Mouse (Mus musculus): Measurements from ENCODE around the gene Nfs1. TPM values are rescaled to one million over a fixed set of nuclear protein-coding genes. Genes with fewer than 3 reads are reported as not detected.

The Nfs1 gene
- polyA plus RNA-seq, 1 experiment = 42.8 TPM

GRCm38 (mm10) chr2:156080391-156080790 is 63.6 kb downstream of the Nfs1 start:
- H3K36me3 ChIP-seq (ENCODE audit: control insufficient read depth, insufficient read depth) = peaks cover 13% of the 10 kb centered on the region
- no peak overlapping the region for H3K4me3 ChIP-seq
- no peak overlapping the region for H3K4me2 ChIP-seq (ENCODE audit: low read depth)
- peaks cover 32% of the 10 kb centered on the region for H3K79me2 ChIP-seq (ENCODE audit: control insufficient read depth, insufficient read depth)
- no peak for TF ChIP-seq TCF12 (IDR thresholded peaks at IDR 0.05; ENCODE audit: insufficient read depth, poor library complexity, severe bottlenecking)
- TF ChIP-seq REST (IDR thresholded peaks at IDR 0.05; ENCODE audit: insufficient read depth, insufficient read length) = no peak
- no peak for TF ChIP-seq E2F4 (IDR thresholded peaks at IDR 0.05; ENCODE audit: insufficient read depth)
- no peak for TF ChIP-seq TCF3 (IDR thresholded peaks at IDR 0.05; ENCODE audit: insufficient read length, low read depth)
- no peak for TF ChIP-seq POLR2A (IDR thresholded peaks at IDR 0.05; ENCODE audit: insufficient read length, low read depth)
- TF ChIP-seq USF1 (IDR thresholded peaks at IDR 0.05; ENCODE audit: low read depth) = no peak
- no peak for TF ChIP-seq MAX (IDR thresholded peaks at IDR 0.05; ENCODE audit: low read depth)
- TF ChIP-seq POLR2AphosphoS2 (IDR thresholded peaks at IDR 0.05; ENCODE audit: insufficient read length, low read depth) = no peak
- no peak for TF ChIP-seq MYOG (IDR thresholded peaks at IDR 0.05; ENCODE audit: control insufficient read depth in 1 of 3, insufficient read depth in 1 of 3, insufficient read length in 2 of 3, low read depth in 2 of 3)
- no peak for TF ChIP-seq SRF (IDR thresholded peaks at IDR 0.05; ENCODE audit: control insufficient read depth, insufficient read length, low read depth)
- H3K27me3 ChIP-seq (ENCODE audit: control insufficient read depth, insufficient read depth, insufficient read length) = no peaks in the 10 kb centered on the region
- no peak overlapping the region for H3ac ChIP-seq (ENCODE audit: control insufficient read depth, insufficient read length)

GRCm38 (mm10) chr2:156079674-156080073 is 64.3 kb downstream of the Nfs1 start:
- Histone ChIP-seq H3K79me2 (ENCODE audit: control insufficient read depth, insufficient read depth) (peaks cover 32% of the 10 kb centered on the region), H3ac (ENCODE audit: control insufficient read depth, insufficient read length) (no peak overlapping the region), H3K4me2 (ENCODE audit: low read depth) (no peak overlapping the region), H3K36me3 (ENCODE audit: control insufficient read depth, insufficient read depth) (peaks cover 14% of the 10 kb centered on the region), H3K4me3 (no peak overlapping the region), H3K27me3 (ENCODE audit: control insufficient read depth, insufficient read depth, insufficient read length) (no peaks in the 10 kb centered on the region)
- TF ChIP-seq SRF (IDR thresholded peaks at IDR 0.05; ENCODE audit: control insufficient read depth, insufficient read length, low read depth) = no peak
- TF ChIP-seq TCF3 (IDR thresholded peaks at IDR 0.05; ENCODE audit: insufficient read length, low read depth) = no peak
- no peak for TF ChIP-seq POLR2AphosphoS2 (IDR thresholded peaks at IDR 0.05; ENCODE audit: insufficient read length, low read depth)
- TF ChIP-seq REST (IDR thresholded peaks at IDR 0.05; ENCODE audit: insufficient read depth, insufficient read length) = no peak
- no peak for TF ChIP-seq CEBPB (IDR thresholded peaks at IDR 0.05; ENCODE audit: insufficient read depth, poor library complexity, severe bottlenecking)
- TF ChIP-seq POLR2A (IDR thresholded peaks at IDR 0.05; ENCODE audit: insufficient read length, low read depth) = no peak
- TF ChIP-seq TCF12 (IDR thresholded peaks at IDR 0.05; ENCODE audit: insufficient read depth, poor library complexity, severe bottlenecking) = no peak
- TF ChIP-seq USF1 (IDR thresholded peaks at IDR 0.05; ENCODE audit: low read depth) = no peak
- TF ChIP-seq MYOD1 (IDR thresholded peaks at IDR 0.05; ENCODE audit: control insufficient read depth in 1 of 3, insufficient read length in 2 of 3, low read depth in 2 of 3) = no peak
- TF ChIP-seq E2F4 (IDR thresholded peaks at IDR 0.05; ENCODE audit: insufficient read depth) = no peak
- TF ChIP-seq MYOG (IDR thresholded peaks at IDR 0.05; ENCODE audit: control insufficient read depth in 1 of 3, insufficient read depth in 1 of 3, insufficient read length in 2 of 3, low read depth in 2 of 3) = no peak
- TF ChIP-seq MAX (IDR thresholded peaks at IDR 0.05; ENCODE audit: low read depth) = no peak

- TF ChIP-seq MYOD1 (IDR thresholded peaks at IDR 0.05; ENCODE audit: control insufficient read depth in 1 of 3, insufficient read length in 2 of 3, low read depth in 2 of 3) = no peak
- TF ChIP-seq POLR2AphosphoS2 (IDR thresholded peaks at IDR 0.05; ENCODE audit: insufficient read length, low read depth) = no peak
- TF ChIP-seq REST (IDR thresholded peaks at IDR 0.05; ENCODE audit: insufficient read depth, insufficient read length) = no peak
- no peak for TF ChIP-seq POLR2A (IDR thresholded peaks at IDR 0.05; ENCODE audit: insufficient read length, low read depth)
- TF ChIP-seq MYOG (IDR thresholded peaks at IDR 0.05; ENCODE audit: control insufficient read depth in 1 of 3, insufficient read depth in 1 of 3, insufficient read length in 2 of 3, low read depth in 2 of 3) = no peak
- TF ChIP-seq TCF3 (IDR thresholded peaks at IDR 0.05; ENCODE audit: insufficient read length, low read depth) = no peak
- TF ChIP-seq USF1 (IDR thresholded peaks at IDR 0.05; ENCODE audit: low read depth) = no peak
- no peak for TF ChIP-seq E2F4 (IDR thresholded peaks at IDR 0.05; ENCODE audit: insufficient read depth)
- no peak for TF ChIP-seq MAX (IDR thresholded peaks at IDR 0.05; ENCODE audit: low read depth)
- no peak for TF ChIP-seq CEBPB (IDR thresholded peaks at IDR 0.05; ENCODE audit: insufficient read depth, poor library complexity, severe bottlenecking)
- no peak for TF ChIP-seq SRF (IDR thresholded peaks at IDR 0.05; ENCODE audit: control insufficient read depth, insufficient read length, low read depth)
- TF ChIP-seq TCF12 (IDR thresholded peaks at IDR 0.05; ENCODE audit: insufficient read depth, poor library complexity, severe bottlenecking) = no peak
- H3K4me2 ChIP-seq (ENCODE audit: low read depth) = no peak overlapping the region
- peaks cover 14% of the 10 kb centered on the region for H3K36me3 ChIP-seq (ENCODE audit: control insufficient read depth, insufficient read depth)
- no peak overlapping the region for H3ac ChIP-seq (ENCODE audit: control insufficient read depth, insufficient read length)
- H3K27me3 ChIP-seq (ENCODE audit: control insufficient read depth, insufficient read depth, insufficient read length) = no peaks in the 10 kb centered on the region
- peaks cover 32% of the 10 kb centered on the region for H3K79me2 ChIP-seq (ENCODE audit: control insufficient read depth, insufficient read depth)
- no peak overlapping the region for H3K4me3 ChIP-seq
Observed at GRCm38 (mm10) chr2:156079183-156079560, 64.8 kb downstream of the Nfs1 start.

- no peak overlapping the region for H3ac ChIP-seq (ENCODE audit: control insufficient read depth, insufficient read length)
- no peak overlapping the region for H3K4me3 ChIP-seq
- peaks cover 27% of the 10 kb centered on the region for H3K79me2 ChIP-seq (ENCODE audit: control insufficient read depth, insufficient read depth)
- TF ChIP-seq SRF (IDR thresholded peaks at IDR 0.05; ENCODE audit: control insufficient read depth, insufficient read length, low read depth) (no peak), POLR2AphosphoS2 (IDR thresholded peaks at IDR 0.05; ENCODE audit: insufficient read length, low read depth) (no peak)
- H3K27me3 ChIP-seq (ENCODE audit: control insufficient read depth, insufficient read depth, insufficient read length) = no peaks in the 10 kb centered on the region
- peaks cover 14% of the 10 kb centered on the region for H3K36me3 ChIP-seq (ENCODE audit: control insufficient read depth, insufficient read depth)
- H3K4me2 ChIP-seq (ENCODE audit: low read depth) = no peak overlapping the region
Observed at GRCm38 (mm10) chr2:156078421-156079182, 65.4 kb downstream of the Nfs1 start.

- Histone ChIP-seq H3K4me3 (no peak overlapping the region), H3K36me3 (ENCODE audit: control insufficient read depth, insufficient read depth) (peaks cover 14% of the 10 kb centered on the region), H3K4me2 (ENCODE audit: low read depth) (no peak overlapping the region), H3ac (ENCODE audit: control insufficient read depth, insufficient read length) (no peak overlapping the region), H3K27me3 (ENCODE audit: control insufficient read depth, insufficient read depth, insufficient read length) (no peaks in the 10 kb centered on the region), H3K79me2 (ENCODE audit: control insufficient read depth, insufficient read depth) (peaks cover 16% of the 10 kb centered on the region)
- TF ChIP-seq REST (IDR thresholded peaks at IDR 0.05; ENCODE audit: insufficient read depth, insufficient read length) (no peak), TCF3 (IDR thresholded peaks at IDR 0.05; ENCODE audit: insufficient read length, low read depth) (no peak), MYOG (IDR thresholded peaks at IDR 0.05; ENCODE audit: control insufficient read depth in 1 of 3, insufficient read depth in 1 of 3, insufficient read length in 2 of 3, low read depth in 2 of 3) (no peak), TCF12 (IDR thresholded peaks at IDR 0.05; ENCODE audit: insufficient read depth, poor library complexity, severe bottlenecking) (no peak), E2F4 (IDR thresholded peaks at IDR 0.05; ENCODE audit: insufficient read depth) (no peak), MAX (IDR thresholded peaks at IDR 0.05; ENCODE audit: low read depth) (no peak), MYOD1 (IDR thresholded peaks at IDR 0.05; ENCODE audit: control insufficient read depth in 1 of 3, insufficient read length in 2 of 3, low read depth in 2 of 3) (no peak), USF1 (IDR thresholded peaks at IDR 0.05; ENCODE audit: low read depth) (no peak), POLR2AphosphoS2 (IDR thresholded peaks at IDR 0.05; ENCODE audit: insufficient read length, low read depth) (no peak), POLR2A (IDR thresholded peaks at IDR 0.05; ENCODE audit: insufficient read length, low read depth) (no peak)
Observed at GRCm38 (mm10) chr2:156077461-156077860, 66.5 kb downstream of the Nfs1 start.
